Mouse (Mus musculus): ENCODE data around the gene Npnt. TPM values are rescaled to one million over a fixed set of nuclear protein-coding genes. Genes with fewer than 3 reads are reported as not detected.

Gene Npnt
- total RNA-seq, 2 experiments from 2014 or later, result not detected

GRCm38 (mm10) chr3:132942778-132943177, 7.3 kb downstream of the Npnt start:
- no peak for ATAC-seq (replicated peaks; ENCODE audit: low FRiP score, low TSS enrichment, poor library complexity, severe bottlenecking)

GRCm38 (mm10) chr3:132940181-132940990, 9.7 kb downstream of the Npnt start:
- ATAC-seq (replicated peaks; ENCODE audit: low FRiP score, low TSS enrichment, poor library complexity, severe bottlenecking), result no peak

- ATAC-seq (replicated peaks; ENCODE audit: low FRiP score, low TSS enrichment, poor library complexity, severe bottlenecking), result no peak
Observed at GRCm38 (mm10) chr3:132939006-132939405, 11.1 kb downstream of the Npnt start.

GRCm38 (mm10) chr3:132934649-132935048, 15.4 kb downstream of the Npnt start:
- no peak for ATAC-seq (replicated peaks; ENCODE audit: low FRiP score, low TSS enrichment, poor library complexity, severe bottlenecking)

- ATAC-seq (replicated peaks; ENCODE audit: low FRiP score, low TSS enrichment, poor library complexity, severe bottlenecking), result no peak
Observed at GRCm38 (mm10) chr3:132931526-132931925, 18.6 kb downstream of the Npnt start.

GRCm38 (mm10) chr3:132929866-132930265, 20.2 kb downstream of the Npnt start:
- no peak for ATAC-seq (replicated peaks; ENCODE audit: low FRiP score, low TSS enrichment, poor library complexity, severe bottlenecking)

GRCm38 (mm10) chr3:132928186-132928585, 21.9 kb downstream of the Npnt start:
- no peak for ATAC-seq (replicated peaks; ENCODE audit: low FRiP score, low TSS enrichment, poor library complexity, severe bottlenecking)

- ATAC-seq (replicated peaks; ENCODE audit: low FRiP score, low TSS enrichment, poor library complexity, severe bottlenecking), result no peak
Observed at GRCm38 (mm10) chr3:132919798-132920197, 30.3 kb downstream of the Npnt start.

- no peak for ATAC-seq (replicated peaks; ENCODE audit: low FRiP score, low TSS enrichment, poor library complexity, severe bottlenecking)
Observed at GRCm38 (mm10) chr3:132919240-132919639, 30.9 kb downstream of the Npnt start.

GRCm38 (mm10) chr3:132917356-132918090, 32.6 kb downstream of the Npnt start:
- ATAC-seq (replicated peaks; ENCODE audit: low FRiP score, low TSS enrichment, poor library complexity, severe bottlenecking), result no peak

GRCm38 (mm10) chr3:132915661-132916060, 34.4 kb downstream of the Npnt start:
- ATAC-seq (replicated peaks; ENCODE audit: low FRiP score, low TSS enrichment, poor library complexity, severe bottlenecking), result no peak

GRCm38 (mm10) chr3:132912420-132912819, 37.7 kb downstream of the Npnt start:
- ATAC-seq (replicated peaks; ENCODE audit: low FRiP score, low TSS enrichment, poor library complexity, severe bottlenecking), result no peak

GRCm38 (mm10) chr3:132911716-132912115, 38.4 kb downstream of the Npnt start:
- ATAC-seq (replicated peaks; ENCODE audit: low FRiP score, low TSS enrichment, poor library complexity, severe bottlenecking), result no peak

GRCm38 (mm10) chr3:132910727-132911126, 39.4 kb downstream of the Npnt start:
- no peak for ATAC-seq (replicated peaks; ENCODE audit: low FRiP score, low TSS enrichment, poor library complexity, severe bottlenecking)

- no peak for ATAC-seq (replicated peaks; ENCODE audit: low FRiP score, low TSS enrichment, poor library complexity, severe bottlenecking)
Observed at GRCm38 (mm10) chr3:132909736-132910135, 40.4 kb downstream of the Npnt start.

- ATAC-seq (replicated peaks; ENCODE audit: low FRiP score, low TSS enrichment, poor library complexity, severe bottlenecking), result no peak
Observed at GRCm38 (mm10) chr3:132907506-132908203, 42.4 kb downstream of the Npnt start.

- no peak for ATAC-seq (replicated peaks; ENCODE audit: low FRiP score, low TSS enrichment, poor library complexity, severe bottlenecking)
Observed at GRCm38 (mm10) chr3:132905224-132905930, 44.7 kb downstream of the Npnt start.

- 0 out of 2 replicates have a peak, but pooled peaks have one; percentile 18 for ATAC-seq (replicated peaks; ENCODE audit: low FRiP score, low TSS enrichment, poor library complexity, severe bottlenecking)
Observed at GRCm38 (mm10) chr3:132903386-132903785, 46.7 kb downstream of the Npnt start.

- no peak for ATAC-seq (replicated peaks; ENCODE audit: low FRiP score, low TSS enrichment, poor library complexity, severe bottlenecking)
Observed at GRCm38 (mm10) chr3:132902921-132903320, 47.2 kb downstream of the Npnt start.

- ATAC-seq (replicated peaks; ENCODE audit: low FRiP score, low TSS enrichment, poor library complexity, severe bottlenecking), result no peak
Observed at GRCm38 (mm10) chr3:132902206-132902605, 47.9 kb downstream of the Npnt start.

Measured in megakaryocyte-erythroid progenitor cell, adult 5-6 weeks (primary cell).